Mouse (Mus musculus): ENCODE measurements around the gene Rogdi. TPM values are rescaled to one million over a fixed set of nuclear protein-coding genes. Genes with fewer than 3 reads are reported as not detected.

The Rogdi gene
- polyA plus RNA-seq, 1 experiment from 2014 or later, result 121 TPM

DNA sequence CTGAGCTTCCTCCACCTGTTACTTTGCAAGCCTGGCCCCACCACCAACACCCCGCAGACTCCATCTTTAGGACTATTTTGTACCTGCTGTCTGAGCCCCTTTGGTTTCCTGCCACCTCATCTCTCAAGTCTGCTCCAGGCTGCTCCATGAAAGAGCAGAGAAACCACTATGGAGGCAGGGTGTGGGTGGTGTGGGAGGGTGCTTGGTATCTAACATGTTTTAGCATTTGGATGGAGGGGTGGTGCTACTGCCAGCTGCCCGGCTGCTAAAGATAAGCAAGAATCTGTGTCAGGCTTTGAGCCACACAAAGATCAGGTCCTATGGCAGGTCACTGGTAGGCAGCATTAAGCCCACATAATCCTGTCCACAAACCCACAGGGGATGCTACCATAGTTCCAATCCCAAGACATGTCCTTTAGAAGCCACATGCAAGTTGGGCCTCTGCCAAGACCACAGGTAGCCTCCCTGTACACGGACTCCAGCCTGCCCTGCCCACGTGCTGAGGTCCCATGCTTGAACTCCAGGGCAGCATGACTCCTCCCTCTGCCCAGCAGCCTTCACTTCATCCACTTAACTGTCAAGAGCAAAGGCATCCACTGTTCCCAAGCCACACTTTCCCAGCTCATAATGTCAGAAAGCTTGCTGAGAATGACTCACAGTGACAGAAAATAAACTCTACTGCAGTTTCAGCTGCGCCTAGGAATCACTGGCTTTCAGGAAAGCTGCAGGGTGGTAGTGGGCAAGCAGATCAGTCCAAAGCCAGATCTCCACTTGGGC lies 34.9 kb downstream of the Rogdi start:
- Histone ChIP-seq H3K9me3 (no peaks in the 10 kb centered on the region), H3K9ac (no peak overlapping the region), H3K27ac (no peak overlapping the region), H3K4me2 (replicated peaks) (no peak overlapping the region), H3K4me1 (no peaks in the 10 kb centered on the region), H3K4me3 (no peak overlapping the region), H3K27me3 (replicated peaks) (no peaks in the 10 kb centered on the region), H3K36me3 (no peaks in the 10 kb centered on the region)
- no peak for ATAC-seq (ENCODE audit: low FRiP score, low read depth)
- 71% methylated on average over 5 of the region's 5 CpGs for WGBS

DNA sequence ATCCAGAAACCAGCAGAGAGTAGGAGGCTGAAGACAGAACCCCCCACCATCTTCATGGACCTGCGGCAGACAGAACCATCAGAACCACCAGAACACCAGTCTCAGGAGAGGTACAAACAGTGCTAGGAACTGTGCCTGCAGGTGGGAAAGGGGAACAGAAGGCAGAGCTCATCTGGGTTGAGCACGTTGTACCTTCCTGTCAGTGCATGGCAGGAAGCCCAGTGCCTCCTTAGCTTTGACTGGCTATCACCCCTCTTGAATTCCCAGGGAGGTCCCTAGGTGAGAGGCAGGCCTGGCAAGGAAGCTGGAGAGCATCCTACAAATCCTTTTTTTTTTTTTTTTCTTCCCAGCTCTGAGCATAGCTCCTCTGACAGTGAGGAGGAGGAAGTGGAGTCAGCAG lies 37.2 kb downstream of the Rogdi start:
- Histone ChIP-seq H3K9ac (no peak overlapping the region), H3K4me3 (no peak overlapping the region), H3K9me3 (no peaks in the 10 kb centered on the region), H3K4me2 (replicated peaks) (no peak overlapping the region), H3K27ac (no peak overlapping the region), H3K27me3 (replicated peaks) (no peaks in the 10 kb centered on the region), H3K36me3 (no peaks in the 10 kb centered on the region; the same call in 1 of the 2 replicates), H3K4me1 (no peaks in the 10 kb centered on the region)
- 81% methylated on average over 2 of the region's 2 CpGs for WGBS
- no peak for ATAC-seq (ENCODE audit: low FRiP score, low read depth)

DNA sequence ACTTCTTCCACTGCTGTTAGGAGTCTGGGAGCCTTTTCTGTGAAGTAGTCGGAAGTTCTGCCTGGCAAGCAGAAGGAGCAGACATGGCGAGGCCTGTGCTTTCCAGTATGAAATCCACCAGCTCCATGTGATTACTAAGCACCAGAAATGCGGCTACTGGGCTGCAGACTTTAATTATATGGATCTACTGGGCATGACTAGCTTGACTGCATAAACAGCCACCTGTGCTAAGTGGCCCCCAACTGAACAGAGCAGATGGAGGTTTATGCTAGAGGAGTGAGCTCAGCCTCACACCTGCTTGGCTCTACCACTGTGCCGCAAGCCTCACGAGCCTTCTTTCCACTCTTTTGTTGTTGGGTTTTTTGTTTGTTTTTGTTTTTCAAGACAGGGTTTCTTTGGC lies 38.8 kb downstream of the Rogdi start:
- Histone ChIP-seq H3K4me3 (no peak overlapping the region), H3K9me3 (no peaks in the 10 kb centered on the region), H3K4me1 (no peaks in the 10 kb centered on the region), H3K36me3 (no peaks in the 10 kb centered on the region; the same call in 1 of the 2 replicates), H3K27ac (no peak overlapping the region), H3K4me2 (replicated peaks) (no peak overlapping the region), H3K9ac (no peak overlapping the region), H3K27me3 (replicated peaks) (no peaks in the 10 kb centered on the region)
- 85% methylated on average over 5 of the region's 5 CpGs for WGBS
- ATAC-seq (ENCODE audit: low FRiP score, low read depth), result no peak

DNA sequence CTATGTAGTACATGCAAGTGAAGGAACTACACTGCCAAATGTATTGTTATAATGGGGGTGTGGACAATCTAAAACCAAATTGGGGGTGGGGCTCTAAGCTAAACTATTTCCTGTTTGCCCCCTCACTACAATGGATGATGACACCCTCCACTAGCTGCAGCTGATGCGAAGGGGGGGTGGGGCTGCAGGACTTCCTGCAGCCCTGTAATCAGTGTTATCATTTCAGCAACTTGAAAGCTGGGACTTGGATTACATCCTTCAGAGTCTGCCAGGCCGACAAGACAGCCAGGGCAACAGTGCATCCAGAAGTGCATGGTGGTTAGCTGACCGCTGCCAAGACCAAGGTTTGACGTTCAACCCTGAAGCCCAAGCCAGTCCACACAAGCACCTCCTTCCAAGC lies 41.7 kb downstream of the Rogdi start:
- Histone ChIP-seq H3K4me2 (replicated peaks) (no peak overlapping the region), H3K27me3 (replicated peaks) (no peaks in the 10 kb centered on the region), H3K27ac (no peak overlapping the region), H3K9ac (no peak overlapping the region), H3K36me3 (no peaks in the 10 kb centered on the region; the same call in 1 of the 2 replicates), H3K4me1 (no peaks in the 10 kb centered on the region), H3K4me3 (no peak overlapping the region), H3K9me3 (no peaks in the 10 kb centered on the region)
- WGBS, result 83% methylated on average over 4 of the region's 4 CpGs
- no peak for ATAC-seq (ENCODE audit: low FRiP score, low read depth)

DNA sequence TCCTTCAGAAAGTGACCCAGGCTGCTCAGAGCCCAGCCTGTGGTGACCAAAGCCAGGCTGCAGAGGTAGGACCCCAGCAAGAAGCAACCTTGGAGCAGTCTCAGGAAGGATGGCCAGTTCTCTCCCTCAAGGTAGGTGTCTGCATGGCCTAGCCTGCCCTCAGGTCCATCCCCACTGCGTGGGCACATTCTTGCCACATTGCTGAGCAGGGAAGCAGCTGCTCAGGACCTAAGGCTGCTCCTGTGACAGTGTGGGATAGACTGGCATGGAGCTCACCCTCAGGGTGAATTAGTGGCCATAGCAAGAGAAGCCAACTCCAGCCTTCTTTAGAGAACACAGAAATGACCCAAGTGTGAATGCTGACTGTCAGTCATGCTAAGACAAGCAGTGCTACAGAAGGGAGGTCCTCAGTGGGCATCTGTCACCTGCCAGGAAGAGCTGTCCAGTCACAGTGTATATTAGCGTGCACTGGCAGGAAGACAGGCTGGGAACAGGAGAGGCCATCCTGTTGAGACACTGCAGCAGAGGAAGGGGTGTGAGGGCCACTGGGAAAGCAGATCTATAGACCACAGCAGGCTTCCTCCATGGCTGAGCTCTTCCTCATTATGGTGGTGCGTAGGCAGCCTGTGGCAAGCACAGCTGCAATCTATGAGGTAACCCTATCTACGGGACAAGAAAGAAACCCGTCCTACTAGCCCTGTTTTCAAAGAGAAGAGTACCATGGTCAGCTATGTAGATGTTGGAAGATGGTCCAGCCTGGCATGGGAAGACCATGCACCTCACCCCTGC lies 44.1 kb downstream of the Rogdi start:
- Histone ChIP-seq H3K4me2 (replicated peaks) (no peak overlapping the region), H3K9ac (no peak overlapping the region), H3K4me1 (peaks cover 6% of the 10 kb centered on the region), H3K27ac (no peak overlapping the region), H3K36me3 (no peaks in the 10 kb centered on the region; the same call in 1 of the 2 replicates), H3K4me3 (no peak overlapping the region), H3K27me3 (replicated peaks) (no peaks in the 10 kb centered on the region), H3K9me3 (no peaks in the 10 kb centered on the region)
- ATAC-seq (ENCODE audit: low FRiP score, low read depth), result no peak
- WGBS, result 87% methylated on average over 5 of the region's 5 CpGs

DNA sequence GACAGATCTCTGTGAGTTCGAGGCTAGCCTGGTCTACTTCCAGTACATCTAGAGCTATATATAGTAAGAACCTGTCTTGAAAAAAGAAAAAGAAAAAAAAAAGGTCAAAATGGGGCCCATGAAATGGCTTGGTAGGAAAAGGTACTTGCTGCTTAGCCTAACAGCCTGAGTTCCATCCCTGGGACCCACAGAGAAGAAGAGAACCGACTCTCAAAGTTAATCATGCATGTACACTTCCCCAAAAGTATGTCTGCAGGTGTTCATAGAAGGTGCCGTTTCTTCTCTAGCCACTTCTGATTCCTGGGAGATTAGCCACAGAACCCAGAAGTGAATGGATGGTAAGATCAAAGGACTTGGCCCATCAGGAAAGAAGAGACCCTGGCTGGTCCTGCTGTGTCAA lies 44.9 kb downstream of the Rogdi start:
- Histone ChIP-seq H3K27ac (no peak overlapping the region), H3K4me1 (peaks cover 8% of the 10 kb centered on the region), H3K9ac (no peak overlapping the region), H3K4me2 (replicated peaks) (no peak overlapping the region), H3K27me3 (replicated peaks) (no peaks in the 10 kb centered on the region), H3K36me3 (no peaks in the 10 kb centered on the region; the same call in 1 of the 2 replicates), H3K9me3 (no peaks in the 10 kb centered on the region), H3K4me3 (no peak overlapping the region)
- no peak for ATAC-seq (ENCODE audit: low FRiP score, low read depth)
- WGBS, result 83% methylated on average over 3 of the region's 3 CpGs

DNA sequence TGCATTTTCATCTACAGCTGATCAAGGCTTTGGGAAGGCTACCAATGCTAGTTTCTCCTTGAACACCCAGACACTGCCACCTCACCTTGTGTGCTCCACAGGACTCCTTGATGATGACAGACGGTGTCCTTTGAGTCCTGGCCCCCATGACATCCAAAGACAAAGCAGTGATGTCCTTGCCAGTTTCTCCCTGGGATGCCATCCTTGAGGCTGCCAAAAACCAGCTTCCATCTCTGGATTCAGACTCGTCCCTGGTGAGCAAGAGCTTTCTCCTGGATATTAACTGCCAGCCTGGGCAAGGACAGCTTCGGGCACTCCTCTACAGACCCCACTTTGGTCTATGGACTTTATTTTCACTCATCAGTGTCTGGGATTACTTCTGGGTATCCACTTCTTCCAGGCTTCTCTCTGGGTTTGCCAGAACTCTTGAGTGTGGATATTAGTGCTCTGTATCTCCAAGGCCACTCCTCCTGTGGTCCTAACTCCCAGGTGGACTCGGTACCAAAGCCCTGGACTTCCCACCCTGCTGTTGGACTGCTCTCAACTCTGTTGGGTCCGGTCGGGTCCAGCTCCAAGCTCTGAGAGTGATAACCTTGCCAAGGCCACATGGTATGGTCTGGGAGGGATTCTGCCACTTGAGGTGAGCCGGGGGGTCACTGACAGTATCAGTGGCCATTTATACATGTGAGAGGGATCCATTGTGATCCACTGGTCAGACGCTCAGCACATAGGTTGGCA lies 47.8 kb downstream of the Rogdi start:
- no peaks in the 10 kb centered on the region for H3K27me3 ChIP-seq (replicated peaks)
- no peak overlapping the region for H3K9ac ChIP-seq
- H3K4me2 ChIP-seq (replicated peaks), result peak overlapping the region; percentile 84
- peaks cover 17% of the 10 kb centered on the region for H3K4me1 ChIP-seq
- no peak for ATAC-seq (ENCODE audit: low FRiP score, low read depth)
- H3K27ac ChIP-seq, result no peak overlapping the region
- 91% methylated on average over 8 of the region's 8 CpGs for WGBS
- H3K36me3 ChIP-seq, result no peaks in the 10 kb centered on the region
- H3K9me3 ChIP-seq, result no peaks in the 10 kb centered on the region
- H3K4me3 ChIP-seq, result no peak overlapping the region

DNA sequence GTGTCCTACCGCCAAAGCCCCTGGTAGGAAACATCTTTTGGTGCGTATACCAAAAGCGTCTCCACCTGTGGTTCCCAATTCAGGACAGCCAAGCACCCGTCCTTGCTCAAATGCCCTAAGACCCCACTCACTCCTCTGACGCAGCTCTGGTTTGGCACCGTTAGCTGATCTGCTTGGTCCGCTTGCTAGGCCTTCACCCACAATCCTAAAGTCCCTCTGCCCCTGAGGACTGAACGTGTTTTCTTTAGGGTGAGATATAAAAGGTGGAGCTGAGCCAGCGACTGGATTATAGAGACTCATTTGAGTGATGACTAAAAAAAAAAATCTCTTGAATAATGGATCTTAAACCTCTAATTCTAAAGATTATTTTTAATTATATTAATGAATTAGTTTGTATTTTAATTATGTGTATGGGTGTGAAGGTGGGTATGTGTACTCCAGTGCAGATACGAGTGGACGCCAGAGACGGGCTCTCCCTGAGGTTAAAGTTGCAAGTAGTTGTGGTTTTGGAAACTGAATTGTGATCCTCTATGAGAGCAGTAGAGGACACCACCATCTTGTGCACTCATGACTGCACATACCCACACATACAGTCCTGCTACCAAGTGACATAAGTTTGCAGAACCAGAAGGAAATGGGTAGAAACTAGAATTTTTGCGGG lies 48.5 kb downstream of the Rogdi start:
- peak overlapping the region; percentile 87 for H3K9ac ChIP-seq
- peaks cover 5% of the 10 kb centered on the region for H3K36me3 ChIP-seq
- peak overlapping the region; percentile 88 for H3K4me3 ChIP-seq
- H3K9me3 ChIP-seq, result no peaks in the 10 kb centered on the region
- H3K4me2 ChIP-seq (replicated peaks), result peak overlapping the region; percentile 84
- H3K4me1 ChIP-seq, result peaks cover 17% of the 10 kb centered on the region
- no peaks in the 10 kb centered on the region for H3K27me3 ChIP-seq (replicated peaks)
- 26% methylated on average over 13 of the region's 13 CpGs for WGBS
- peak overlapping the region; percentile 34 for H3K27ac ChIP-seq
- ATAC-seq (ENCODE audit: low FRiP score, low read depth), result no peak; the same call in 1 of the 2 replicates

DNA sequence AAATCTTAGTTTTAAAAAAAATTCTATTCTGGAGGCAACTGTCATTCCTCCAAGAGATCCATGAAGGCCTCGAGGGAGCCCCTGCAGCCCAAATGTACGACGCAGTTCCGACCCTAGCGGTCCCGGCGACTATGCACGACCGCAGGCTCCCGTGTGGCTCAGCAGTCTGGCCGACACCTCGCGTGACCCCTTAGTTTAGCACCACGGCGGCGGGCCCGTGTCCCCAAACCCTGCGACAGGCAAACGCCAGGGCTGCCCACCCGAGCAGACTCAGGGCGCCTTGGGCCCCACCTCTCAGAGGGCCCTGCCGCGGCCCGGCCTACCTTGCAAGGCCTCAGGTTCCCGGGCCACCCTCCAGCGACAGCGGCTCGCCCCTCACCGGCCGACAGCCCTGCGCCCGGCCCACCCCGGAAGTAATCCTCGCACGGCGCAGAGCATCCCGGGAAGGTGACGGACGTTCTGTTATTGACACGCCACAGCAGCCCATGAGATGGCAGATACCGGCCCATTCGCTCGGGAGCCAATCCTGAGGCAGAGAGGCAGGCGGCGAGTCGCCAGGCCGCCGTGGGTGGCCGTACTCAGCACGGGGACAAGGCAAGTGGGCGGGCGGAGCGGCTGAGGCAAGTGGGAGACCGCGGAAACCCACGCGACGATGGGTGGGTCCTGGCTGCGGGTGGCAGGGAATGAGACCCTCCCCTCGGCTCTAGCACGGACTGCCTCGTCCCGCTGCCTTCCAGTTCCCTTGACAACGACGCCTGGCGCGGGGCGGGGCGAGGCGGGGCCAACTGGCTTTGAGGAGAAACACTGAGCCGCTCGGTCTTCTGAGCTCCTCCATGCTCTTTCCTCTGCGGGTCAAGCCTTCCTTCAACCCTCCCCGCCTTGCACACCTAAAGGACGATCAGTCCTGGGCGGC lies 49.3 kb downstream of the Rogdi start, which contains the start of gene Anks3:
Gene Anks3 (minus strand): TSS at position 409 of the 913 bp plus-strand sequence.
- Histone ChIP-seq H3K4me3 (peak within 1 kb of the TSS; percentile 88), H3K36me3 (peaks cover 12% of the 10 kb centered on the region), H3K27me3 (replicated peaks) (no peaks in the 10 kb centered on the region), H3K4me1 (peaks cover 17% of the 10 kb centered on the region), H3K27ac (peak within 1 kb of the TSS; percentile 50), H3K9ac (peak within 1 kb of the TSS; percentile 87), H3K4me2 (replicated peaks) (peak within 1 kb of the TSS; percentile 84), H3K9me3 (no peaks in the 10 kb centered on the region)
- under 1% methylated on average over 76 of the region's 76 CpGs for WGBS
- ATAC-seq (ENCODE audit: low FRiP score, low read depth), result peak; percentile 98

DNA sequence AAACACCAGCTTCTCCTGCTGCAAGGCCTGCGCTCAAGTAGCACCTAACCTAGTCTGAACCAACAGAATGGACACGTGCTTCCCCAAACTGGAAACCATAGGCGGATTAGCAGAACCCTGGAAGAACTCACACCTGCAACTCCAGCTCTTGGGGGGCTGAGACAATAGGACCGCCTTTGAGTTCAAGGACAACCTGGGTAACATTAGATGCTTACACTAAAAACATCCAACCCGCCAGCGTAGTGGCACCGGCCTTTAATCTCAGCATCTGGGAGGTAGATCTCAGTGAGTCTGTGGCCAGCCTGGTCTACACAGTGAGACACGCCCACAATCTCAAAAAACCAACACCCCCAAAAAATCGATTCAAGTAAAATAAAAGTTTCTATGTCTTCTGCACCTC lies 50.0 kb downstream of the Rogdi start:
- H3K4me1 ChIP-seq, result peaks cover 17% of the 10 kb centered on the region
- peaks cover 12% of the 10 kb centered on the region for H3K36me3 ChIP-seq
- no peaks in the 10 kb centered on the region for H3K27me3 ChIP-seq (replicated peaks)
- 44% methylated on average over 9 of the region's 9 CpGs for WGBS
- peak overlapping the region; percentile 87 for H3K9ac ChIP-seq
- no peak overlapping the region for H3K27ac ChIP-seq
- H3K9me3 ChIP-seq, result no peaks in the 10 kb centered on the region
- peak overlapping the region; percentile 88 for H3K4me3 ChIP-seq
- no peak for ATAC-seq (ENCODE audit: low FRiP score, low read depth)
- H3K4me2 ChIP-seq (replicated peaks), result peak overlapping the region; percentile 84

DNA sequence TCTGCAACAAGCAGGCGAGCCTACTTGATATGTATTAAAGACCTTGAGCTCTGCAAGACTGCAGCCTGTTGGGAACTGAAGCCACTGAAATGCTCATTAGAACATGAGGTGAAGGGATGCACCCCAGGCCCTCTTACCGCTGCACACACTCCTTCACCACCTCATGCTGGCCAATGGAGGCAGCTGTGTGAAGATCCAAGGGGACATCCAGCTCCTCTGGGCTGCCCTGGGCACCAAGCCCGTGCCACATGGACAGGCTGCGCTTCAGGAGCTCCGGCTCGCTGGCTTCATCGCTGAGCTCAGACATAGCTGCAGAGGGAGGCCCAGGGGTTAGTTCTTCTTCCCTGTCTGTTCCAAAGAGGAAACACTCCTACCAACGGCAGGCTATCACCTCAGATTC lies 53.1 kb downstream of the Rogdi start:
- no peaks in the 10 kb centered on the region for H3K9me3 ChIP-seq
- no peaks in the 10 kb centered on the region for H3K27me3 ChIP-seq (replicated peaks)
- H3K27ac ChIP-seq, result no peak overlapping the region
- H3K9ac ChIP-seq, result no peak overlapping the region; the same call in 1 of the 2 replicates
- WGBS, result 87% methylated on average over 8 of the region's 8 CpGs
- H3K4me3 ChIP-seq, result no peak overlapping the region
- H3K4me1 ChIP-seq, result peaks cover 14% of the 10 kb centered on the region
- H3K4me2 ChIP-seq (replicated peaks), result no peak overlapping the region
- H3K36me3 ChIP-seq, result peaks cover 23% of the 10 kb centered on the region
- no peak for ATAC-seq (ENCODE audit: low FRiP score, low read depth)

Data from neural tube, embryonic 12.5 days (tissue).